Mouse (Mus musculus) bone marrow, adult 2 months (tissue): ENCODE measurements around the gene Kif24. TPM values are rescaled to one million over a fixed set of nuclear protein-coding genes. Genes with fewer than 3 reads are reported as not detected.
"Not testable (repeated sequence)": the region's sequence is repeated elsewhere in the genome, so short reads cannot be mapped to it uniquely, and the experiment has no call there.

Experiments used
- H3K27ac ChIP-seq: fragments of 200-500 bp; 2 replicates; pipeline ENCODE4 v1.5.1; 2012; ENCODE audit warnings: low read depth, mild to moderate bottlenecking, control low read depth, inconsistent platforms, low read length; ENCODE audit not compliant: control insufficient read depth, poor library complexity, insufficient read depth
- H3K4me1 ChIP-seq: fragments of 200-500 bp; 2 replicates; pipeline ENCODE4 v1.6.1; 2011; ENCODE audit warnings: low read length; ENCODE audit not compliant: control insufficient read depth, insufficient read depth
- H3K4me3 ChIP-seq: fragments of 200-500 bp; replicated peaks from 2 replicates; pipeline ENCODE3; 2011; ENCODE audit warnings: mild to moderate bottlenecking, low read depth, low read length, control low read depth; ENCODE audit not compliant: control insufficient read depth
- CTCF ChIP-seq: fragments of 200-500 bp; IDR thresholded peaks from 2 replicates; pipeline ENCODE4 v1.5.1; 2011; ENCODE audit warnings: low read length, control low read depth; ENCODE audit not compliant: control insufficient read depth, insufficient read depth
- POLR2A ChIP-seq: fragments of 200-500 bp; IDR thresholded peaks from 2 replicates; pipeline ENCODE4 v1.6.1; 2011; ENCODE audit warnings: low read depth, mild to moderate bottlenecking, control low read depth, low read length, borderline replicate concordance; ENCODE audit not compliant: control insufficient read depth
- WGBS: fragments of 180-500 bp; shearing (Covaris S2); methylation state at CpG from one replicate; pipeline ENCODE4 v1.1.7; 2018; 5-methylcytosine and 5-hydroxymethylcytosine counted together
- polyA plus RNA-seq: library from polyadenylated mRNA; stranded (reverse); fragments of >200 nt; gene quantifications from 2 replicates; pipeline ENCODE4 v1.2.4, GENCODE M21; 2011; ENCODE audit warnings: low replicate concordance; ENCODE audit not compliant: missing spikeins, insufficient read depth, insufficient read length

Kif24 gene
- polyA plus RNA-seq, 1 experiment, result 17.6 TPM

DNA sequence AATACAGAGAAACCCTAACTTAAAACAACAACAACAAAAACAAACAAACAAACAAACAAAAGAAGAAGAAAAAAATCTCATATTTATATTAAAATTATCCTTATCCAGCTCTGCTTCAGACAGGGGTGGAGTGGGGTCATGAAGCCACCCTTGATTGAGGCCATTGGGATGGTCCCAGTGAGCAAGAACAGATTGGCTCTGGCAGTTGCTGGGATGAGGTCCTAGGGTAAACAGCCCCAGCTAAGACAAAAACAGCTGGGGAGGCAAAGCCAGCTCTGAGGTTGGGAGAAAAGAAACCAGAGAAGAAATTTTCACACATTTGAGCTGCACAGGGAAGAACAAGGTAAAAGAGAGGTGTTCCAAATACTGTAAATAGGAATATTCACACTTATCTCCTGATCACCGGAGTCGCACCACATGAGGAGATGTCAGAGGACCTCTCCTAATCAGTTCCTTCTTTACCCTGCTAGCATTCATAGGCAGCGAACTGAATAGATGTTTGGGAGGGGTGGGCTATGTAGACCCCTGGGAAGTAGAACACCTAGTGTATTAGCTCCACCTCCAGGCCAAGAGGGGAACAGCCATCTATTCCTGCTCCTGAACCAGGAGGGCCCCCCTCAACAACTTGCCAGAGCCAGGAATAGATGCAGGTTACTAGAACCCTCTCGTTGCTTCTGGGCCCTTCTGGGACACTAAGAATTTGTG lies 14.2 kb upstream of the Kif24 start:
- 82% methylated on average over 4 of the region's 4 CpGs for WGBS
- TF ChIP-seq CTCF, result no peak

DNA sequence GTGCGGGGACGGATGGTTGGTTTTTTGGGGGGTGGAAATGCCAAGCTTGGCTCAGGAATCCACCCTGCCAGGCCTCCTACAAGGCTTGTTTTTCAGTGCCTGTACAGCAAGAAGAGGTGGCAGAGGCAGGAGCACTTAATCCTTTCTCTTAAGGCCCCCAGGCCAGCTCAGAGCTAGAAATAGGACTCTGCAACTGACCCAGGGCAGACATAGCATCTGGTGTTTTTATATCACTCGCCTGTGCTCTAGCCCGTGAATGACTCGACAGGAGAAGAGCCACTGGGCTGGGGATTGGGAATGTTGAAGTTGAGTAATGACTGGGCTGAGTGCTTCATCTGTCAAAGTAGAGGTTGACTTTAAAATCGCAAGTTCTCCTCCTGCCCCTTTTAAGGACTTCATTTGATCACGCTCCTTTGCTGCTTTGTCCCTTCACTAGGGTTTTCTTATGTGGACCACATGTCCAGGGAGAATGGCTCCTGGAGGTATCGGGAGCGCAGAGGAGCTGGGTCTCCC lies 13.0 kb upstream of the Kif24 start:
- WGBS, result 89% methylated on average over 9 of the region's 9 CpGs
- Histone ChIP-seq H3K27ac (no peak overlapping the region), H3K4me1 (no peaks in the 10 kb centered on the region), H3K4me3 (no peak overlapping the region)
- no peak for TF ChIP-seq CTCF
- TF ChIP-seq POLR2A, result no peak

More for the DNA sequence above, 14.2 kb upstream of the Kif24 start:
- Histone ChIP-seq H3K27ac (no peak overlapping the region), H3K4me3 (no peak overlapping the region), H3K4me1 (no peaks in the 10 kb centered on the region)

GRCm38 (mm10) chr4:41471384-41471689 lies 6.7 kb upstream of the Kif24 start:
- H3K4me3 ChIP-seq, result no peak overlapping the region
- WGBS, result 74% methylated on average over 1 of the region's 1 CpGs
- no peaks in the 10 kb centered on the region for H3K4me1 ChIP-seq
- no peak overlapping the region for H3K27ac ChIP-seq
- TF ChIP-seq CTCF, result no peak

- no peak overlapping the region for H3K4me3 ChIP-seq
- no peaks in the 10 kb centered on the region for H3K4me1 ChIP-seq
- TF ChIP-seq POLR2A, result no peak
- TF ChIP-seq CTCF, result no peak
- H3K27ac ChIP-seq, result no peak overlapping the region
- 81% methylated on average over 5 of the region's 5 CpGs for WGBS
Observed at GRCm38 (mm10) chr4:41470684-41471383, 6.1 kb upstream of the Kif24 start.

DNA sequence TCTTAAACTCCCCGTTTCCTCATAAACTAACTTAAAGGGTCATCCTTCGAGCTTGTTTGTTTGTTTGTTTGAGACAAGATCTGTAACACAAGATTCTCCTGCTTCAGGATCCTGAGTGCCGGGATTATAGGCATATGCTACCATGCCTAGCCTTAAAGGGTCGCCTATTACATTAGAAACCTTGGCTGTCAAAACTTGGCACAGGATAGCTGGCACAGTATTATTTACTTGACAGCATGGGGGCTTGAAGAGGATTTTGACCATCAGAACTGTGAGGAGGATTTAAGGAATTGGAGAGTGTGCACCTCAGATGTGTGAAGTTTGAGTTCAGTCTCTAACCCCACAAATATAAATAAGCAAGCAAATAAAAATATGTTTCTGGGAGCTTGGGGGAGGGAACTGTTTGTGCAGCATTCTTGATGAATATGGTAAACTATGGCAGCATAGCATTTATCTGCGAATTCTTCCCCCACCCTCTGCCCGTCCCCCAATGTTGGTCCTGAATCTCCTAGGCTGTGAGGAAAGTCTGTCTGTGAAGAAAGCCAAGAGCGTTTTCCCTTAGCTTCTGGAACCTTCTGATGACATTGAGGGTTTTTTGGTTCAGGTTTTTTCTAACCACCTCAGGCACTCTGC lies 5.5 kb upstream of the Kif24 start:
- H3K4me1 ChIP-seq, result no peaks in the 10 kb centered on the region; the same call in 1 of the 2 replicates
- no peak overlapping the region for H3K4me3 ChIP-seq
- H3K27ac ChIP-seq, result no peak overlapping the region
- 78% methylated on average over 7 of the region's 7 CpGs for WGBS
- no peak for TF ChIP-seq CTCF
- TF ChIP-seq POLR2A, result no peak

DNA sequence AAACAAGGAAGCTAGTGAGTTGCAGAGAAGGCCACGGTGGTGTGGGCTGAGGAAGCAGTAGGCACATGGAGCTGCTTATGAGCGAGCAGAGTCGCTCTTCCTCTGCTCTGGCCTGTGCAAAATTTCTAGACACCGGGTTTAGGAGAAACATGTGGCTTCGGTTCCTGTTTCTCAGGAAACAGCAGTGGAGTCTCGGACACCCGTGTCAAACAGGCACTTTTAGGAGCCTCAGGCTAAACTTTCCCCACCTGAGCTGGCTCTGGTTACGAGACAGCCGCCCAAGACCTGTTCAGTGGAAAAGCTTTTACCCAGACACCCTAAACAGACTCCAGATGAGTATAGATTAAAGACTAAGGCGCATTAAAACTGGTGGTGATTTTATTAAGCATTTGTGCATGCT lies 4.5 kb upstream of the Kif24 start:
- no peak for TF ChIP-seq POLR2A
- TF ChIP-seq CTCF, result no peak
- WGBS, result 35% methylated on average over 10 of the region's 10 CpGs
- H3K27ac ChIP-seq, result no peak overlapping the region
- H3K4me3 ChIP-seq, result no peak overlapping the region
- H3K4me1 ChIP-seq, result no peaks in the 10 kb centered on the region; the same call in 1 of the 2 replicates

DNA sequence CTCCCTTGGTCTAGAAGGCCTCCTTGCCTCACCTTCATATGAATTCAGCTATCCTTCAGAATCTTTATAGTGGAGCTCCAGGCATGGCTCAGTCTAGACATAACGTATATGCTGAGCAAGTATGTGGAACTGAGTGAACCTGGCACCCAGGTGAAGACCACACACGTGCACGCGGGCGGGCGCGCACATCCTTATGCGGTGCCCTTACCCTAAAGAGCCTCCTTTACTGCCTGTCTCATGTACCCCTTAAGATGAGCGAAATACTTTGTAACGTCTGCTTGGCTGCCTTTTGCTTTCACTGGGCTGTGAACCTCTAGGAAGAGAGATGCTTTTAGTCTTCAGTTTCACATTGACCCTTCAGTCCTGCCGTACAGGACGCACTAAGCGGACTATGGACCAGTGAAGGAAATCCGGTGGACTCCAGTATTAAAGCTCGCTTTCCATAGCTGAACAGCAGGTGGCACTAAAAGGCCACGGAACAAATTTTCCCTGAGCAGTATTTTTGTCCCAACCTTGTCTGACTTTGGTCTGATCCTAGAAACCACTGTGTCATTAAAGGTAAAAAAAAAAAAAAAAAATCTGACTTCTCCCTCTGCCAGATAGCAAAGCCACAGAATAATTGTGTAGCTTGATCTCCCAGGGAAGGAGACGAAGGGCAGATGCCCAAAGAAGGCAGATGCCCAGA lies 3.9 kb upstream of the Kif24 start:
- TF ChIP-seq POLR2A (no peak), CTCF (peak; percentile 22; the same call in 1 of the 2 replicates)
- 44% methylated on average over 17 of the region's 17 CpGs for WGBS
- no peak overlapping the region for H3K4me3 ChIP-seq
- no peak overlapping the region for H3K27ac ChIP-seq
- H3K4me1 ChIP-seq, result peaks cover 2% of the 10 kb centered on the region; the same call in 1 of the 2 replicates

DNA sequence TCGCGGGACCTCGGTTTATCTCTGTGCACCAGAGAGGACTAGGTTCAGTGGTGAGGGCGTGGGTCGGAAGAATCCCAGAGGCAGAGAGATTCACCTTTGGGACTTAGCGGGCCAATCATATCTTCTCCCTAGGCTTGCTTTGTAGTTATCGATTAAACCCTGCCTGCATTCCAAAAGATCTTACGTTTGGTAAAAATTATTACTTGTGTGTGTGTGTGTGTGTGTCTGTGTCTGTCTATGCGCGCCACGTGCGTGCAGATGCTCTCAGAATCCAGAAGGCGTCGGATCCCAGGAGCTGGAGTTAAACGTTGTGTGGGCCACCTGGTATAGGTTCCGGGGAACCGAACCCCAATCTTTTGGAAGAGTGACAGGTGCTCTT lies 589 bp upstream of the Kif24 start:
- peak overlapping the region; percentile 73 for H3K4me3 ChIP-seq
- peaks cover 2% of the 10 kb centered on the region; the same call in 1 of the 2 replicates for H3K4me1 ChIP-seq
- 0 out of 2 replicates have a peak overlapping the region, but pooled peaks have one; percentile 5 for H3K27ac ChIP-seq
- TF ChIP-seq POLR2A, result no peak
- 0 out of 2 replicates have a peak, but pooled peaks have one; percentile 14 for TF ChIP-seq CTCF
- WGBS, result 16% methylated on average over 17 of the region's 17 CpGs

DNA sequence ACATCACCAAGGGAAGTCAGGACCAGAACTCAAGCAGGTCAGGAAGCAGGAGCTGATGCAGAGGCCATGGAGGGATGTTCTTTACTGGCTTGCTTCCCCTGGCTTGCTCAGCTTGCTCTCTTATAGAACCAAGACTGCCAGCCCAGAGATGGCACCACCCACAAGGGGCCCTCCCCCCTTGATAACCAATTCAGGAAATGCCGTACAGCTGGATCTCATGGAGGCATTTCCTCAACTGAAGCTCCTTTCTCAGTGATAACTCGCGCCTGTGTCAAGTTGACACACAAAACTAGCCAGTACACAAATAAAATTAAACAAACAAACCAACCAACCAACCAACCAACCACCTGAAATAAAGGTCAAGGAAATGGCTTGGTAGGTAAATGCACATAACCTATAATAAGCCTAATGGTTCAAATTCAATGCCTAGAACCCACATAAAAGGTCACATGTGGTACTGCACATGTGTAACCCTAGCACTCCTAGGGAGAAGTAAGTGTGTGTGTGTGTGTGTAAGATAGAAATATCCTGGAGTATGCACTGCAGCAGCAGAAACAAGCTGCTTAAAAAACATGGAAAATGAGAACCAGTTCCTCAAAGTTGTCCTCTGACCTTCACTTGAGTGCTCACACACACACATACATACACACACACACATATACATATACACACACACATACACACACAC lies 1.5 kb downstream of the Kif24 start:
- H3K4me3 ChIP-seq, result peak overlapping the region; percentile 42
- H3K27ac ChIP-seq, H3K4me1 ChIP-seq: not testable (repeated sequence)
- WGBS, result 19% methylated on average over 3 of the region's 3 CpGs
